Mouse (Mus musculus): ENCODE data around the gene Prune1.
A peak's percentile ranks its signal among the peaks of the same experiment; 100 is the strongest.

Gene Prune1

GRCm38 (mm10) chr3:95306244-95306643 lies 24.4 kb upstream of the Prune1 start:
- no peak for DNase-seq (ENCODE audit: low spot score in 2 of 2)

- DNase-seq (ENCODE audit: low spot score in 2 of 2): no peak
Measured at GRCm38 (mm10) chr3:95301204-95301796, 19.4 kb upstream of the Prune1 start.

DNA sequence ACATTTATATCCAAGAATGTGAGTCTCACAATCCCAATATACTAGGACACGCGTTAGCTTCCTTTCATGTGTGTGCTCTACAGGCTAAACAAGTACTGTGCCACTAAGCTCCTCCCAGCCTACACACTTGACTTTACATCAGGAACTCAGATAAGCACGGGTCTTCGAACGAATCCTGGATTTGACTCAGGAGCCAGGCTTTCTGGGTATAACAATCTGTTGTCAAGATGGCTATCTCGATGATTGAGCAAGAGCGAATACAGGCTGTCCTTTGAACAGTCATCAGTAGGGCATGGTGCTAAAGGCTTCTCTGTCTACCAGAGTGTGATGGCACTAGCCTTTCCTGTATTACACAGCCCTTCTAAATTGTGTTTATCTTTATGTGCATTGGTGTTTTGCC lies 16.1 kb upstream of the Prune1 start:
- no peak for DNase-seq (ENCODE audit: low spot score in 2 of 2)

DNA sequence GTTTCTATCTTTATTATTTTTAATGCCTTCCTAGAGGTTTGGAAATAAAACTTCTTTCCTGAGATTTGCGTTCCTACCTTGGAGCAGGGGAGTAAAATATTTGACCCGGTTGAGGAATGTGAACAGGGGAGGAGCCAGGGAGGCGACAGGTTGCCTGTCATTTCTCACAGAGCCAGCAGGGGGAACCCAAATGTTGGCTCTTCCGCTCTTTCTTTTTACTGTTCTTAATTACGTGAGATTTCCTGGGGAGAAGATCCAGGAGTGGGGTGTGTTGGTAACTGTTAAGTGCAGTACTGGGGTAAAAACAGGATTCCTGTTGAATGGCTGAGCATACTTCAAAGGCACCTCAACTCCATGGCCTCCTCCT lies 14.2 kb upstream of the Prune1 start:
- DNase-seq (ENCODE audit: low spot score in 2 of 2): no peak

DNA sequence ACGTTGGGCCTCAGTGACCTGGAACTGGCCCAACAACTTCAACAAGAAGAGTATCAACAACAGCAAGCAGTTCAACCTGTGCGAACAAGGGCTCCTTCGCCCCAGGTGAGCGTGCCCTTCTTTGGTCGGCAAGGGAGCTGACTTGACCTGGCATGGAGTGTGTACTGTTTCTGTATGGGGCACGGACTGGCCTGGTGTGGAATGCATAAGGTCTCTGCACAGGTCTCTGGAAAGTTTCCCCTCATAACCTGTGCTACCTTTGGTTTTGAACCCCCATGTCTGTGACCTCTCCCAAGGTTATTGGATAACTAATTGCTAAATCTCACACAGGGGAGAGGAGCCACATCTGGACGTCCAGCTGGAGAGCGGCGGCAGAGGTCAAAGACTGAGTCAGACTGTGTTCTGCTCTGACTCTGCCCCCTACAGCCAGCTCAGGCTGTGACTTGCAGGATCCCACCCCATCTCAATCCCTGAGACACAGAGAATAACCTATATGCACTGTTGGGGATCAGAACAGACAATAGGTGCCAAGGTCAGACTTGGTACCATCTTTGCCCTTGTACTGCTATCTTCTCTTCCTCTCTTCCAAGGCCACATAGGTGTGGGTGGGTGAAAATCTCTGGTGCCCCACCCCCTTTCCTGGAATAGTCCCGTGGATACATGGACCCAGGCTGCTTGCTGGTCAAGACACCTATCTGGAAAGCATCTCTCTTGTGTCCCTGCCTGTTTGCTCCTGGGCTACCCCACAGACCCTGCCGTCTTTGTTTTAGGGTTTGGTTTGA lies 13.6 kb upstream of the Prune1 start:
- DNase-seq (ENCODE audit: low spot score in 2 of 2): no peak

DNA sequence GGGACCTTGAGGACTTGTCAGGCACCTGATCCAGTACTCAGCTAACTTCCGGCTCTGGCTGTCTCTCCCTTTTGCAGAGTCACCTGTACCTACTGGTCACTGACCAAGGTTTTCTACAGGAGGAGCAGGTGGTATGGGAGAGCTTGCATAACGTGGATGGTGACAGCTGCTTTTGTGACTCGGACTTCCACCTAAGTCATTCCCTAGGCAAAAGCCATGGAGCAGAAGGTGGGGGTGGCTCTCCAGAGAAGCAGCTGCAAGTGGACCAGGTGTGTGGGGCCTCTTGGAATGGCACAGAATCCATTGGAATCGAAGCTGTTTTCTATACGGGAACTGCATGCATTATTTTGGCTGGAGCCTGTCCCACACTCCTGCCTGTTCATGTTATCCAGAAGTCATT lies 12.8 kb upstream of the Prune1 start:
- DNase-seq (ENCODE audit: low spot score in 2 of 2): no peak

DNA sequence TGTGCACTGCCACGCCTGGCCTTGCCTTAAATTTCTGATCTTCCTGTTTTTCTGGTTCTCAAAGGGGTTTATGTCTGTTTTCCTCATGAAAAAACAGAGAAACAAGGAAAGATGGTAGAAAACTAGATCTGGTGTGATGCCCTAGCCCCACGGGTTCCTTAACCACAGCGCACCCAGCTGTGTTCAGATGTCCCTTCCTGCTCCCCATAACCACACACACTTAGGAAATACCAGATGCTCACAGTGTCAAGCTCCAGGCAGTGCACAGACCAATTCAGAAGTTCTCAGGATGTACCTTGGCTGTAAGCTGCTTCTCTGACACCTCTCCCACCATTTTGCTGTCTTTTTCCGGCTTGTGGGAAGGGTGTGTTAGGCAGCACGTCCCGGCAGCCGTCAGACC lies 12.4 kb upstream of the Prune1 start:
- no peak for DNase-seq (ENCODE audit: low spot score in 2 of 2)

DNA sequence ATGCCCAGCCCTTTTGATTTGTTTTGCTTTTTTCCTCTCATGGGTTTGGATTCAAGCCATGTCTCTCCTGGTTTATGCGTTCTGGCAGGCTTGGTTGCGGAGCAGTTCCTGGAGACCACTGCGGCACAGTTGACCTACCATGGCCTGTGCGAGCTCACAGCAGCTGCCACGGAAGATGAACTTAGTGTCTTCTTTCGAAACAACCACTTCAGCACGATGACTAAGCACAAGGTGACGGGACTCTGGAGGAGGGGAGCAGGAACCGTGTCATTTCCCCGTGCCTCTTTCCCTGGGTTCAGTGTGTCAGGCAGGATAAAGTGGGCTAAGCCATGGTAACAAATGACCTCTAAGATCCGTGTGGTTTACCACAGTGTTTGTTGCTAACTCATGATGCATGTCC lies 11.7 kb upstream of the Prune1 start:
- DNase-seq (ENCODE audit: low spot score in 2 of 2): no peak

DNA sequence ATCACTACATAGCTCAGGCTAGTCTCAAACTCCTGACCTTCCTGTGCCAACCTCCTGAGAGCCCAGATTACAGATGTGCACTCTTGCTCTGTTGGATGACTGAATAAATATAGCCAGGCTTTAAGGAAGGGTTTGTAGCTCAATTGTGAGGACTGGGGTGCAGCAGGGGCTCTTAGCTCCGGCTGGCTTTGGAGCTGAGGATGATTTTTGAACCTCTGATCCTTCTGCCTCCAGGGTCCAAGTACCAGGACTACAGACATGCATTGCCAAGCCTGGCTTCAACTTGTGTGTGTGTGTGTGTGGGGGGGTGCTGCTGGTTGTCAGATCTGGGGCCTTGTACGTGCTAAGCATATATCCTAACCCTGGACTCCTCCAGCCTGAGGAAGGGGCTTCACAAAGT lies 11.0 kb upstream of the Prune1 start:
- no peak for DNase-seq (ENCODE audit: low spot score in 2 of 2)

- no peak for DNase-seq (ENCODE audit: low spot score in 2 of 2)
Measured at GRCm38 (mm10) chr3:95291041-95291440, 9.2 kb upstream of the Prune1 start.

DNA sequence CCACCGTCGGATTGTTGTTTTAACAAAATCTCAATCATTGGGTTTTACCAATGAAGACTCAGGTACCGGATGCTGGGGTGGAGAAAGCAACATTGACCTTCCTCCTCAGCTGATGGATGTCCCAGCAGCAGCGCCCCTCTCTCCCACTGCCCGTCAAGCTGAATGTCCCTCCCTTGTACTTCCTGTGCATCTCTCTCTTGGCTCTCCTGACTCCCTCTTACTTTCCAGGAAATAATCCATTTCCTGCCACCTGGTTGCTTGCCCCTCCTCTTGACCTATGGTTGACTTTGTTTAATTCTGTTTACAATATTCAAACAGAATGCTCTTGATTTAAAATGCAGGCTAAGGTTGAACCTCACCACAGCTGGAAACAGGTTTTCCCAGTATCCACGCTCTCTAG lies 8.3 kb upstream of the Prune1 start:
- DNase-seq (ENCODE audit: low spot score in 2 of 2): no peak

DNA sequence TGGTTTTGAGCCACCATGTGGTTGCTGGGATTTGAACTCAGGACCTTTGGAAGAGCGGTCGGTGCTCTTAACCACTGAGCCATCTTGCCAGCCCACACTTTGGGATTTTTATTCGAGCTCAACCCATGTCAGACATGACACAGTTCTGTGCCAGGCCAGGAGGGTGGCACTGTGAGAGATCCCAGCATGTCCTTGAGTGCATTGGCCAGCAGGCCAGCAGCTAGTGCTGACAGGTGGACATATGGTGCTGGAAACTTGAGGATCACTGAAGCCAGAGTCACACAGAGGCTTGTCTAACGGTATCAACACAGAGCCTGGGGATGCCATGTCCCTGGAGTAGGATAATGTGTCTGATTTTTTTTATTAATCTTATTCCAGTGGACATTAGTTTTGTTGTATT lies 7.5 kb upstream of the Prune1 start:
- no peak for DNase-seq (ENCODE audit: low spot score in 2 of 2)

- DNase-seq (ENCODE audit: low spot score in 2 of 2): no peak
Measured at GRCm38 (mm10) chr3:95287541-95287940, 5.7 kb upstream of the Prune1 start.

- no peak for DNase-seq (ENCODE audit: low spot score in 2 of 2)
Measured at GRCm38 (mm10) chr3:95286510-95286909, 4.6 kb upstream of the Prune1 start.

GRCm38 (mm10) chr3:95286011-95286410 lies 4.1 kb upstream of the Prune1 start:
- DNase-seq (ENCODE audit: low spot score in 2 of 2): no peak

GRCm38 (mm10) chr3:95285390-95285789 lies 3.5 kb upstream of the Prune1 start:
- DNase-seq (ENCODE audit: low spot score in 2 of 2): no peak

- no peak for DNase-seq (ENCODE audit: low spot score in 2 of 2)
Measured at GRCm38 (mm10) chr3:95284501-95285281, 2.8 kb upstream of the Prune1 start.

GRCm38 (mm10) chr3:95284062-95284461 lies 2.2 kb upstream of the Prune1 start:
- no peak for DNase-seq (ENCODE audit: low spot score in 2 of 2)

GRCm38 (mm10) chr3:95283589-95283941 lies 1.7 kb upstream of the Prune1 start:
- no peak for DNase-seq (ENCODE audit: low spot score in 2 of 2)

GRCm38 (mm10) chr3:95282865-95283588 lies 1.2 kb upstream of the Prune1 start:
- DNase-seq (ENCODE audit: low spot score in 2 of 2): peak; percentile 56 to 63

GRCm38 (mm10) chr3:95282381-95282864 lies 547 bp upstream of the Prune1 start:
- DNase-seq (ENCODE audit: low spot score in 2 of 2): no peak

- no peak for DNase-seq (ENCODE audit: low spot score in 2 of 2)
Measured at GRCm38 (mm10) chr3:95280747-95281146, 1.1 kb downstream of the Prune1 start.

Data from frontal cortex, postnatal 14 days (tissue).